Mouse (Mus musculus) lung, postnatal 25 days (tissue): ENCODE results near the gene Gm17577.
"Not testable (repeated sequence)": the region's sequence is repeated elsewhere in the genome, so short reads cannot be mapped to it uniquely, and the experiment has no call there.

ENCODE experiments used
- DNase-seq: peaks from one replicate; pipeline ENCODE4 v3.0.0; 2022; ENCODE audit warnings: low spot score

Gene Gm17577

GRCm38 (mm10) chrX:123246807-123247206 is at the start of gene Gm17577:
Gene Gm17577 (minus strand): TSS chrX:123246907.
- not testable (repeated sequence) for DNase-seq

DNA sequence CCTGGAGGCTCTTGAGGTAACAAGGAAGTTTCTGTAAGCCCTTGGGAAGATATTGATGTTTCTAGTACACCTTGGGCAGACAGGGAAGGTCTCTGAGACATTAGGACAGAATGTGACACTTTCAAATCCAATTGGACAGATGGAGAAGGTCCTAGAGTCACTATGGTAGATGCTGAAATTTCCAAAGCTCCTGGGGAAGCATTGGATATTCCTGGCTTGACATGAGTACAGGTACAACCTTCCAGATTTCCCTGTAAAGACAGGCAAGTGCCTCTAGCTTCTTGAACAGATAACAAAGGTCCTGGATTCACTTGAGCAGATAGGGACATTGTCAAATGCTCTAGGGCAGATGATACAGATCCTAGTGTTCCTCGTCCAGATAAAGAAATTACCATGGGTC is 24.3 kb downstream of the Gm17577 start, which contains the start of gene Srsx:
TSS of gene Srsx (minus strand) at position 101 of the 400 bp plus-strand sequence.
- not testable (repeated sequence) for DNase-seq
